Mouse (Mus musculus) embryonic facial prominence, embryonic 13.5 days (tissue): Measurements from ENCODE around the gene Olfr642. TPM values are rescaled to one million over a fixed set of nuclear protein-coding genes. Genes with fewer than 3 reads are reported as not detected.

Experiments used
- ATAC-seq: fragments of 200-750 bp; cut with Nextera tagmentation; 2 replicates; pipeline ENCODE4 v1.8.0; 2017; ENCODE audit warnings: low read depth; ENCODE audit not compliant: insufficient number of reproducible peaks, insufficient read depth, low FRiP score, low TSS enrichment
- H3K27ac ChIP-seq: fragments of 300-500 bp; sonication (generic); 2 replicates; pipeline ENCODE4 v1.5.1; 2015; ENCODE audit warnings: moderate library complexity, mild to moderate bottlenecking, inconsistent platforms
- H3K27me3 ChIP-seq: fragments of 300-500 bp; sonication (generic); 2 replicates; pipeline ENCODE4 v1.6.1; 2015; ENCODE audit warnings: mild to moderate bottlenecking, inconsistent platforms
- H3K36me3 ChIP-seq: fragments of 300-500 bp; sonication (generic); 2 replicates; pipeline ENCODE4 v1.6.1; 2015; ENCODE audit warnings: mild to moderate bottlenecking, inconsistent platforms
- H3K4me1 ChIP-seq: fragments of 300-500 bp; sonication (generic); 2 replicates; pipeline ENCODE4 v1.6.1; 2015; ENCODE audit warnings: inconsistent platforms
- H3K4me2 ChIP-seq: fragments of 300-500 bp; sonication (generic); 2 replicates; pipeline ENCODE4 v1.6.1; 2015; ENCODE audit warnings: moderate library complexity, mild to moderate bottlenecking, inconsistent platforms
- H3K4me3 ChIP-seq: fragments of 300-500 bp; sonication (generic); 2 replicates; pipeline ENCODE4 v1.5.1; 2015; ENCODE audit warnings: mild to moderate bottlenecking, inconsistent platforms
- H3K9ac ChIP-seq: fragments of 300-500 bp; sonication (generic); 2 replicates; pipeline ENCODE4 v1.6.1; 2015; ENCODE audit warnings: mild to moderate bottlenecking, inconsistent platforms
- H3K9me3 ChIP-seq: fragments of 300-500 bp; sonication (generic); 2 replicates; pipeline ENCODE4 v1.6.1; 2016; ENCODE audit warnings: inconsistent platforms
- WGBS: fragments of 180-500 bp; shearing (Covaris S2); methylation state at CpG from one replicate; pipeline ENCODE4 v1.1.7; 2015; ENCODE audit warnings: mixed read lengths; 5-methylcytosine and 5-hydroxymethylcytosine counted together
- polyA plus RNA-seq: library from polyadenylated mRNA; unstranded; fragments of >200 nt; fragmentation: Nextera tagmentation; extraction: Ambion mirVana; gene quantifications from 2 replicates; pipeline ENCODE4 v1.2.1, GENCODE M21; 2015

Gene Olfr642
- polyA plus RNA-seq = not detected in 2 replicates

DNA sequence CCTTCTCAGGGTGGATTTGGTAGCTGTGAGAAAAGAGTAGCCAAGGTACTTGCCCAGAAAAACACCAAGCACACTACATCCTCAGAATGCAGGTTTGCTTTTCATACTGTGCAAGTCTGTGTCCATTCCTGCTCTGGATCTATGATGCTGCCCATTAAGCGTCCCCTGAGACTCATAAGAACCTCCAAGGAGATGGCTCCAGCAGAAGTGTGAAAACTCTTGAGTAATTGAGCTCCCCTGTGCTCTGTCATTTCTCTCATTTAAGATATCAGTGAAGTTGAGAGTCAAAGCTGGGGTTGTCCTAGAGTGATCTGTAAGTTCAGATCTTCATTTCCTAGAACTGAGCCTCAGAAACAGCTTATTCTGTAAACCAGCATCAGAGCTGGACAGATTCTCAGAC is at the start of gene Olfr642:
Gene Olfr642, minus strand, starts transcription at position 101 of the 400 bp plus-strand sequence.
- Histone ChIP-seq H3K27ac (no peak within 1 kb of the TSS), H3K9me3 (no peaks in the 10 kb centered on the region), H3K4me1 (no peaks in the 10 kb centered on the region), H3K4me3 (no peak within 1 kb of the TSS), H3K9ac (no peak within 1 kb of the TSS), H3K36me3 (no peaks in the 10 kb centered on the region), H3K27me3 (no peaks in the 10 kb centered on the region), H3K4me2 (no peak within 1 kb of the TSS)
- ATAC-seq = no peak
- WGBS = 65% methylated on average over 1 of the region's 1 CpGs

DNA sequence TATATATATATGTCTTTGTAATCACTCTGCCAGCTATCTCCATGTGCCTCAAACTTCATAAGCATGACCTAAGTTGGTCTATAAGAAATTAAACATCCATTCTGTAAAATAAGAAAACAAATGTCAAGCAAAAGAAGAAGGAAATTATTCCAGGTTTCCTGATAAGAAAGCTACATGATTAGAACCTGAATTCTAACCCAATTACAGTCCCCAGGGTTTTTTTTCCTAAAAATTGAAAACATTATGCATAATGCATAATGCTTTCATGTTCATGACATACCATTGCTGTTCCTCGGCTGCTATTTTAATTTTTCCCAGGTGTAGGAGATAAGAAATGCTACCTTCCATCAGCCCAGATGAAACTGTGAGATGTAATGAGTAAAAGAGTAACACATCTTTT is 32.9 kb upstream of the Olfr642 start, which contains the start of gene Olfr645:
Gene Olfr645, minus strand, starts transcription at position 101 of the 400 bp plus-strand sequence.
- Histone ChIP-seq H3K9ac (no peak within 1 kb of the TSS), H3K9me3 (no peaks in the 10 kb centered on the region), H3K4me2 (no peak within 1 kb of the TSS), H3K4me1 (no peaks in the 10 kb centered on the region), H3K4me3 (no peak within 1 kb of the TSS), H3K27me3 (no peaks in the 10 kb centered on the region), H3K27ac (no peak within 1 kb of the TSS), H3K36me3 (no peaks in the 10 kb centered on the region)
- ATAC-seq = no peak
- whole genome bisulfite sequencing = 36% methylated on average over 1 of the region's 1 CpGs

DNA sequence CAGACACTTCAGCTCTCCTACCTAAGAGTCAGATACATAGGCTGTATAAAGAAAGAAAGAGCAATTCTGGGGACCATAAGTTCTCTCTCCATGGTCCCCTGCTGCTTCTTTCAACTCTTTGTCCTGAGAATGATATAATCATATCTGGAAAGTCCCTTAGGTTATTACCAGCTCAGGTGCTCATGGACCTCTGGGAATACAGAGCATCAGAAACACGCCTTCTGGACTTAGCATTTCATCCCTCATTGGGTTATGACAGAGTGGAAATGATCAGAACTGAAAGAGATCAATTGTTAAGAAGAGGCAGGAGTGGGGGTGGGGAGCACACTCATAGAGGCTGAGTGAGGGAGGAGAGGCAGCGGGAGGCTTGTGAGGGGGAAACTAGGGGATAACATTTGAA is 19.3 kb upstream of the Olfr642 start, which contains the start of gene Olfr644:
Gene Olfr644, minus strand, starts transcription at position 101 of the 400 bp plus-strand sequence.
- no peak for ATAC-seq
- 60% methylated on average over 2 of the region's 2 CpGs for WGBS
- Histone ChIP-seq H3K9me3 (no peaks in the 10 kb centered on the region), H3K4me3 (no peak within 1 kb of the TSS), H3K27ac (no peak within 1 kb of the TSS), H3K4me2 (no peak within 1 kb of the TSS), H3K36me3 (no peaks in the 10 kb centered on the region), H3K9ac (no peak within 1 kb of the TSS), H3K4me1 (no peaks in the 10 kb centered on the region), H3K27me3 (no peaks in the 10 kb centered on the region)

- no peak for ATAC-seq
- no peak within 1 kb of the TSS for H3K9ac ChIP-seq
- WGBS = 53% methylated on average over 2 of the region's 2 CpGs
Measured at GRCm38 (mm10) chr7:104061345-104061744, 8.9 kb upstream of the Olfr642 start, which contains the start of gene 4930516K23Rik. TSS of gene 4930516K23Rik (minus strand) at chr7:104061445.

DNA sequence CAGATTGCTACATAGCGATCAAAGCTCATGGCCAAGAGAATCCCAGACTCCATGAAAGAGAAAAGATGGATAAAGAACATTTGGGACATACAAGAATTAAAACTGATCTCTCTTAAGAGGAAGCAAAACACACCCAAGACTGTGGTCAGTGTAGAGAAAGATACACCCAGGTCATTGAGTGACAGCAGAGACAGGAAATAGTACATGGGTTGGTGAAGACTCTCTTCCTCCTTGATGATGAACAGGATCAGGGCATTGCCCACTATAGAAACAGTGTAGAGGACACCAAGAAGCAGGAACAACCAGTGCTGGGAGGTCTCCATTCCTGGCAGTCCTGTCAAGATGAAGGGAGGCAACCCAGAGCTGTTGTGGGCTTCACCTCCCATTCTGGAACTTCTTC is 6.7 kb upstream of the Olfr642 start:
- H3K36me3 ChIP-seq = no peaks in the 10 kb centered on the region
- H3K9me3 ChIP-seq = no peaks in the 10 kb centered on the region
- no peak overlapping the region for H3K4me2 ChIP-seq
- no peaks in the 10 kb centered on the region for H3K27me3 ChIP-seq
- no peak for ATAC-seq
- H3K4me1 ChIP-seq = no peaks in the 10 kb centered on the region
- 94% methylated on average over 1 of the region's 1 CpGs for WGBS
- no peak overlapping the region for H3K9ac ChIP-seq
- no peak overlapping the region for H3K4me3 ChIP-seq
- H3K27ac ChIP-seq = no peak overlapping the region

More at GRCm38 (mm10) chr7:104061345-104061744, 8.9 kb upstream of the Olfr642 start, which contains the start of gene 4930516K23Rik:
- Histone ChIP-seq H3K27me3 (no peaks in the 10 kb centered on the region), H3K4me1 (no peaks in the 10 kb centered on the region), H3K4me3 (no peak within 1 kb of the TSS), H3K4me2 (no peak within 1 kb of the TSS), H3K27ac (no peak within 1 kb of the TSS), H3K36me3 (no peaks in the 10 kb centered on the region), H3K9me3 (no peaks in the 10 kb centered on the region)

DNA sequence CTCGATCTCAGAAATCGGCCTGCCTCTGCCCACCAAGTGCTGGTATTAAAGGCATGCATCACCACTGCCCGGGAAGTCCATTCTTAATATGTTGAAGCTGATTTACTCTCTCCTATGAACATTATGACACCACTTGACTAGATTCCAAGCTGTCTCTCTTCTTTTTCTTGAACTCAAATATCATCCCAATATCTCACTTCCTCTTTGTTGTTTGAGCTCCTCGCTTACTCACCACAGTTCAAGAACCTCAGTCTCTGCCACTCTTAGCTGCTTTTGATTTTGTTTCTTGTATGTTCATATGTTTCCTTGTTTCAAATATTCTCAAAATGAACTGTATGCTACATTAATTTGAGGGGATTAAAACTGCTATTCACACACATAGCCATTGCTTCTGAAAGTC is 1.7 kb downstream of the Olfr642 start:
- Histone ChIP-seq H3K36me3 (no peaks in the 10 kb centered on the region), H3K4me3 (no peak overlapping the region), H3K9ac (no peak overlapping the region), H3K27ac (no peak overlapping the region), H3K9me3 (no peaks in the 10 kb centered on the region), H3K4me2 (no peak overlapping the region), H3K27me3 (no peaks in the 10 kb centered on the region), H3K4me1 (no peaks in the 10 kb centered on the region)
- no peak for ATAC-seq
- WGBS = 85% methylated on average over 4 of the region's 4 CpGs

DNA sequence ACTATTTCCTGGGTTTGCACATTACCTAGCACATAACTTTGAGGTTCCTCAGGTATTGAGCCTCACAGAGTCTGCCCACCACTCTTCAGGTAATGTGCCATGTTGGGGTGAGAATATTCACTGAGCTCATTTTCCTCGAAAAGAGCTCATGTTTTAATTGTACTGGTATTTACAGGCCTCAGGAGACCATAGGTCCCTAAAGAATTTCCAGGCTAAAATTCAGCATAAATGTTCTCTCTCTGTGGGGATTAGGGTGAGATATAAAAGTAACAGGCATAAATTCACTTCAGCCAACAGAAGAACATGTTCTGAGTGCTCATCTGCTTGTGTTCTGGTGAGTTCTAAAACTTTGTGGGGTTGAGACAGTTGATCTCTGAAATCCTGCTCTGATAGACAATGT is 17.3 kb downstream of the Olfr642 start, which contains the start of gene Olfr641:
Gene Olfr641, plus strand, starts transcription at position 301 of the 400 bp plus-strand sequence.
- no peak within 1 kb of the TSS for H3K4me2 ChIP-seq

DNA sequence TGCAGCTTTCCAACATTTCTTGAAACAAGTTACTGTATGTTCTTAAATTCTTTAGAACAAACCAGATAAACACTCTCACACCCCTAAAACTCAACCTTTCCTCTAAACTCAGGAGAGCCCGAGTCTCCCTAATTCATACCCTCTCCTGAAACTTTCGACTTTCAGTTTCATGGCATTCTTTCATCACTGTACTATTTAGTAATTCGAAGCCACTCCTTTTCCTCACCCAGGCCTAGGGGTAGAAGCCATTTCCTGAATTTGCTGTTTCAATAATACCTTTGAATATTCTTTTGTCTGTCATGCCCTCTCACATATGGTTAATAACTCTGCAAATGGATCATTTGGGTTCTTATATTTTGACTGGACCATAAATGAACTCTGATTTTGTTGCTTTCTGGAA is 25.5 kb downstream of the Olfr642 start:
- Histone ChIP-seq H3K4me1 (no peaks in the 10 kb centered on the region), H3K9me3 (no peaks in the 10 kb centered on the region), H3K27ac (no peak overlapping the region), H3K4me3 (no peak overlapping the region), H3K4me2 (no peak overlapping the region), H3K9ac (no peak overlapping the region), H3K36me3 (no peaks in the 10 kb centered on the region), H3K27me3 (no peaks in the 10 kb centered on the region)
- no peak for ATAC-seq
- WGBS = 70% methylated on average over 3 of the region's 3 CpGs

More for the DNA sequence above, 17.3 kb downstream of the Olfr642 start, which contains the start of gene Olfr641:
- no peak within 1 kb of the TSS for H3K27ac ChIP-seq
- no peak within 1 kb of the TSS for H3K9ac ChIP-seq
- WGBS = 60% methylated on average over 1 of the region's 1 CpGs
- no peaks in the 10 kb centered on the region for H3K4me1 ChIP-seq
- H3K27me3 ChIP-seq = no peaks in the 10 kb centered on the region
- H3K36me3 ChIP-seq = no peaks in the 10 kb centered on the region
- ATAC-seq = no peak
- no peak within 1 kb of the TSS for H3K4me3 ChIP-seq
- no peaks in the 10 kb centered on the region for H3K9me3 ChIP-seq

GRCm38 (mm10) chr7:104025473-104025872 is 27.0 kb downstream of the Olfr642 start, which contains the start of gene Olfr640:
TSS of gene Olfr640 (minus strand) at chr7:104025573.
- Histone ChIP-seq H3K27ac (no peak within 1 kb of the TSS), H3K9me3 (no peaks in the 10 kb centered on the region), H3K27me3 (no peaks in the 10 kb centered on the region), H3K4me3 (no peak within 1 kb of the TSS), H3K4me2 (no peak within 1 kb of the TSS), H3K4me1 (no peaks in the 10 kb centered on the region), H3K9ac (no peak within 1 kb of the TSS), H3K36me3 (no peaks in the 10 kb centered on the region)
- 76% methylated on average over 6 of the region's 6 CpGs for WGBS
- ATAC-seq = no peak

DNA sequence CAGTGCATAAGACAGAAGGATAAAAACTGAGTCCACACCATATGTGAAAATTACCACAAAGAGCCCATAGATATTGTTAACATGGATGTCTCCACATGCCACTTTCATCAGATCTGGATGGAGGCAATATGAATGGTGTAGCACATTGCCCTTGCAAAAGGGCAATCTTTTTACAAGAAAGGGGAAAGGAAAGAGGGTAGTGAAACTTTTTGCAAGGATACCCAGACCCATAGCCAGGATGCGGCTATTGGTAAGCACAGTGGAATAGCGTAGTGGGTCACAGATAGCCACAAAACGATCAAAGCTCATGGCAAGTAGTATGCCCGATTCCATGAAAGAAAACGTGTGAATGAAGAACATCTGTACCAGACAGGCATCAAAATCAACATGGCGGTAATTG is 30.8 kb downstream of the Olfr642 start:
- Histone ChIP-seq H3K9ac (no peak overlapping the region), H3K27ac (no peak overlapping the region), H3K4me1 (no peaks in the 10 kb centered on the region), H3K4me2 (no peak overlapping the region), H3K9me3 (no peaks in the 10 kb centered on the region), H3K4me3 (no peak overlapping the region), H3K36me3 (no peaks in the 10 kb centered on the region), H3K27me3 (no peaks in the 10 kb centered on the region)
- WGBS = 89% methylated on average over 6 of the region's 6 CpGs
- no peak for ATAC-seq

DNA sequence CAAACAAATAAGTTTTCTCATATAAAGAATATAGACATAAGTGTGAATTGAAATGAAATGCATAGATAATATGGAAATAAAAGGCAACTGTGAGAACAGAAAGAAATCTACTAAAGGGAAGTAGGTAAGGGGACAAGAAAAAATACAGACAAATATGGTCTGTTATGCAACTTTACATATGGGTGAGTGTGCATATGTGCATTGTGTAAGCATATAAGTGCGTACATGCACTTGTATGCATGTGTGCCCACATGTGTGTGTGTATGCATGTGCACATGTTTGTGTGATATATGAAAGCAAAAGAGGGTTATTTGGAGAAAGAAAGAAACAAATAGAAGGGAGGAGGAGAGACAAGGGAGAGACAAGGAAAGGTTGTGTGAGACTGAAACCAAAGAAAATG is 33.5 kb downstream of the Olfr642 start:
- H3K9ac ChIP-seq = no peak overlapping the region
- H3K4me2 ChIP-seq = no peak overlapping the region
- no peaks in the 10 kb centered on the region for H3K4me1 ChIP-seq
- H3K27ac ChIP-seq = no peak overlapping the region
- H3K27me3 ChIP-seq = no peaks in the 10 kb centered on the region
- no peak for ATAC-seq
- 81% methylated on average over 1 of the region's 1 CpGs for WGBS
- no peak overlapping the region for H3K4me3 ChIP-seq
- no peaks in the 10 kb centered on the region for H3K36me3 ChIP-seq
- H3K9me3 ChIP-seq = no peaks in the 10 kb centered on the region

GRCm38 (mm10) chr7:104017203-104017602 is 35.3 kb downstream of the Olfr642 start, which contains the start of gene Olfr639:
TSS of gene Olfr639 (minus strand) at chr7:104017303.
- H3K9ac ChIP-seq = no peak within 1 kb of the TSS
- H3K27me3 ChIP-seq = no peaks in the 10 kb centered on the region
- no peak within 1 kb of the TSS for H3K27ac ChIP-seq
- H3K9me3 ChIP-seq = no peaks in the 10 kb centered on the region
- no peaks in the 10 kb centered on the region for H3K36me3 ChIP-seq
- H3K4me1 ChIP-seq = no peaks in the 10 kb centered on the region
- H3K4me3 ChIP-seq = no peak within 1 kb of the TSS
- no peak for ATAC-seq
- no peak within 1 kb of the TSS for H3K4me2 ChIP-seq
